Mouse (Mus musculus): ENCODE data around the gene Arhgap21. TPM values are rescaled to one million over a fixed set of nuclear protein-coding genes. Genes with fewer than 3 reads are reported as not detected.
"Not testable (repeated sequence)": the region's sequence is repeated elsewhere in the genome, so short reads cannot be mapped to it uniquely, and the experiment has no call there.

Gene Arhgap21
- polyA plus RNA-seq, 1 experiment from 2014 or later = 38.6 TPM

- WGBS = 82% methylated on average over 3 of the region's 3 CpGs
- H3K9ac ChIP-seq = no peak overlapping the region
- H3K4me2 ChIP-seq = no peak overlapping the region
- no peak overlapping the region for H3K27ac ChIP-seq
- H3K9me3 ChIP-seq (replicated peaks) = no peaks in the 10 kb centered on the region
- H3K4me1 ChIP-seq = peaks cover 28% of the 10 kb centered on the region
- H3K27me3 ChIP-seq = no peaks in the 10 kb centered on the region
- no peak for ATAC-seq
- no peaks in the 10 kb centered on the region for H3K36me3 ChIP-seq (ENCODE audit: poor library complexity, severe bottlenecking)
- H3K4me3 ChIP-seq = no peak overlapping the region
These were observed 19.5 kb downstream of the Arhgap21 start for GRCm38 (mm10) chr2:20949168-20949567.

- Histone ChIP-seq H3K9me3 (replicated peaks) (no peaks in the 10 kb centered on the region), H3K36me3 (ENCODE audit: poor library complexity, severe bottlenecking) (no peaks in the 10 kb centered on the region), H3K9ac (no peak overlapping the region), H3K4me2 (no peak overlapping the region), H3K4me3 (no peak overlapping the region), H3K4me1 (peaks cover 45% of the 10 kb centered on the region), H3K27ac (no peak overlapping the region), H3K27me3 (no peaks in the 10 kb centered on the region)
- WGBS = 89% methylated on average over 1 of the region's 1 CpGs
- ATAC-seq = no peak
These were observed 21.6 kb downstream of the Arhgap21 start for GRCm38 (mm10) chr2:20947036-20947435.

DNA sequence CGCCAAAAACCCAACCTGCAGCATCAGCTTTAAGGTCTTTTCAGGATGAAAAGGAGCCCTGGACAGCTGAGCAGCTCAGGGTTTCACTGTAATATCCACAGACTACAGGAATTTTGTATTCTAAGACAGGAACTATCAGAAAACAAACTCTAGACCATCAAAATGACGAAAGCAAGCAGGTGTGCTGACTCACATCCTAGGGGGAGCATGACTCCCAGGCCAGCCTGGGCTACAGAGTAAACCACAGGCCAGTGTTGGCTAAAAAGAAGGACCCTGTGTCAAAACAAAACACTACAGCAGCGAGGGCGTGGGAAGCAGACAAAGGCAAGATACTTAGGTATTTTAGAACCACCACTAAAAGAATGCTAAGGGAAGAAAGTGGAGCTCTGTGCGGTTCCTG, 23.1 kb downstream of the Arhgap21 start:
- 89% methylated on average over 5 of the region's 5 CpGs for whole genome bisulfite sequencing
- Histone ChIP-seq H3K9me3 (replicated peaks) (no peaks in the 10 kb centered on the region), H3K27me3 (no peaks in the 10 kb centered on the region), H3K4me3 (no peak overlapping the region), H3K4me2 (no peak overlapping the region), H3K36me3 (ENCODE audit: poor library complexity, severe bottlenecking) (no peaks in the 10 kb centered on the region), H3K4me1 (peaks cover 58% of the 10 kb centered on the region), H3K9ac (no peak overlapping the region), H3K27ac (peak overlapping the region; percentile 84; the same call in 1 of the 2 replicates)
- ATAC-seq = no peak

GRCm38 (mm10) chr2:20943730-20944454, 24.8 kb downstream of the Arhgap21 start:
- Histone ChIP-seq H3K27ac (peak overlapping the region; percentile 84), H3K36me3 (ENCODE audit: poor library complexity, severe bottlenecking) (no peaks in the 10 kb centered on the region), H3K4me1 (peaks cover 65% of the 10 kb centered on the region), H3K4me2 (peak overlapping the region; percentile 29), H3K9ac (peak overlapping the region; percentile 41), H3K27me3 (no peaks in the 10 kb centered on the region), H3K9me3 (replicated peaks) (no peaks in the 10 kb centered on the region), H3K4me3 (no peak overlapping the region)
- 10% methylated on average over 7 of the region's 7 CpGs for WGBS
- ATAC-seq = peak; percentile 88

DNA sequence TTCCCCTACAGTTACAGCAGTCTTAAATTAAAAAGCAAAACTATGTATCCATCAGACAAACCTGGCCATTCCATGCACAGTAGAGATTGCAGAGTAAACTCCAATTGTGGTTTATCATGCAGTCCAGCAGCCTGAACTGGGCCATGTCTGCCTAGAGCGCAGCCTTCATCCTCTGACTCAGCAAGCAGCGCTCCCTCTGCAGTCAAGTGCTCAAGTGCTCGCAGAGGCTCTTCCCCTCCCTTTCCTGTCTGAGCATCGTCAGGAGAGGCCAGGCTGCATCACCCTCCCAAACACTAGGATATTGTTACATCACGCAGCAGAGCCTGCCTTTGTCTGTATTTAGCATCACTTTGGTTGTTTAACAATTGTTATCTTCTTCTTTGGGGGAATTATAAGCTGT, 25.5 kb downstream of the Arhgap21 start:
- H3K9ac ChIP-seq = peak overlapping the region; percentile 21
- H3K9me3 ChIP-seq (replicated peaks) = no peaks in the 10 kb centered on the region
- ATAC-seq = peak; percentile 75
- no peaks in the 10 kb centered on the region for H3K27me3 ChIP-seq
- H3K4me2 ChIP-seq = peak overlapping the region; percentile 29; the same call in 1 of the 2 replicates
- 2% methylated on average over 5 of the region's 5 CpGs for WGBS
- H3K4me1 ChIP-seq = peaks cover 68% of the 10 kb centered on the region
- no peak overlapping the region for H3K4me3 ChIP-seq
- peak overlapping the region; percentile 84 for H3K27ac ChIP-seq
- no peaks in the 10 kb centered on the region for H3K36me3 ChIP-seq (ENCODE audit: poor library complexity, severe bottlenecking)

DNA sequence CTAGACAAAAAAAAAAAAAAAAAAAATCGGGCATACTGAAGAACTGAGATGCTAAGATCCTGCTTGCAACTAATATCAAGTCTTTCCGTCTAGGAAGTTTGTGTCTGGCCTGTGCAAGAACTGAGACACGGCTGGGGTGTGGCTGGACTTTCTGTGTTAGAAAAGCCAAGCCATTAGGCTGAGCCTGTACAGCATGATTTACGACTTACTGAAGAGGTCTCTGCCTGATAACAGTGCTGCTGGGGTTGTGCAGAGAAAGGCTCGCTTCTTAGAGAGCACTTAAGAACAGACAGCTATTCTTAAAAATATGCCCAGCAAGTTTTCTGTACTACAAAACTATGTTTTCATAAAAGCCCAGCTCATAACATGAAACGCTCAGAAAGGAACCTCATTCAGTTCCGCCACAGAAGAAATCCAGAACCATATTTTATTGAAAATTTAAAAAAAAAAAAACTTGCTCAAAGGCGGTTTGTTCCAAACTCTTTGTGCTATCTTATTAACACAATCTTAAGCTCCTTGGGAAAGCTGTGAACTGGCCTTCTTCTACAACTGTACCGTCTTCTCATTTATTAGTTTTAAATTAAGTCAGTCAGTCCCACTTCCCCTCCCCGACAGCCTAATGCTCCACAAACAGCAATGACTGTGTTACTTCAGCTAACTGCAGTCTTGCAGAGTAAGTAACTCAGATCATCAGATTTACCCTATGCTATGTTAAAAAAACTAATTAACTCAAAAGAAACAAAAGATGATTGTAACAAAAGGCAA, 26.1 kb downstream of the Arhgap21 start:
- WGBS = 49% methylated on average over 10 of the region's 10 CpGs
- Histone ChIP-seq H3K4me3 (no peak overlapping the region), H3K4me1 (peaks cover 72% of the 10 kb centered on the region)

DNA sequence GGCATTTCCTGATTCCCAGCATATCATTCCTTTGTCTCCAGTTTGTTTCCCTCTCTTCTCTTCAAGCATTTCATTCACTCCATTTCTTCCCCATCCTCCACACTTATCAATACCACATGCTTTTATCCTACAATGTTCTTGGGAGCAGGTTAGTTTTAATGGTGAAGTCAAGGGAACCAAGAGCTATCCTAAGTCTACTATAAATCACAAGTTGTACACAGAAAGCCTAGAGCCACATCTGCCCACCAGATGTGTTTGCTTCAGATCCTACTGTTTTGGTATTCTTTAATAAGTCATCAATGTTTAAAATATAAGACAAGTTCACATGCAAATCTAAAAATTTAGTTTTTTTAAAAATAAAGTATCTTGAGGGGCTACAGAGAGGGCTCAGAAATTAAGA, 27.6 kb downstream of the Arhgap21 start:
- no peak overlapping the region for H3K27ac ChIP-seq
- no peaks in the 10 kb centered on the region for H3K36me3 ChIP-seq (ENCODE audit: poor library complexity, severe bottlenecking)
- H3K27me3 ChIP-seq = no peaks in the 10 kb centered on the region
- peaks cover 71% of the 10 kb centered on the region for H3K4me1 ChIP-seq
- H3K4me3 ChIP-seq = no peak overlapping the region
- H3K9ac ChIP-seq = no peak overlapping the region
- H3K4me2 ChIP-seq = no peak overlapping the region
- no peaks in the 10 kb centered on the region for H3K9me3 ChIP-seq (replicated peaks)
- no peak for ATAC-seq

More for the DNA sequence above, 26.1 kb downstream of the Arhgap21 start:
- H3K27ac ChIP-seq = peak overlapping the region; percentile 84; the same call in 1 of the 2 replicates
- peak overlapping the region; percentile 24 for H3K4me2 ChIP-seq
- no peak for ATAC-seq
- H3K9ac ChIP-seq = no peak overlapping the region
- no peaks in the 10 kb centered on the region for H3K36me3 ChIP-seq (ENCODE audit: poor library complexity, severe bottlenecking)
- H3K27me3 ChIP-seq = no peaks in the 10 kb centered on the region
- H3K9me3 ChIP-seq (replicated peaks) = no peaks in the 10 kb centered on the region

- no peak overlapping the region for H3K9ac ChIP-seq
- 92% methylated on average over 3 of the region's 3 CpGs for WGBS
- H3K4me1 ChIP-seq = peaks cover 64% of the 10 kb centered on the region
- no peak overlapping the region for H3K4me3 ChIP-seq
- no peak overlapping the region for H3K4me2 ChIP-seq
- no peak for ATAC-seq
- no peaks in the 10 kb centered on the region for H3K9me3 ChIP-seq (replicated peaks)
- H3K27me3 ChIP-seq = no peaks in the 10 kb centered on the region
- H3K27ac ChIP-seq = no peak overlapping the region
- H3K36me3 ChIP-seq (ENCODE audit: poor library complexity, severe bottlenecking) = no peaks in the 10 kb centered on the region
These were observed 29.3 kb downstream of the Arhgap21 start for GRCm38 (mm10) chr2:20939367-20939766.

DNA sequence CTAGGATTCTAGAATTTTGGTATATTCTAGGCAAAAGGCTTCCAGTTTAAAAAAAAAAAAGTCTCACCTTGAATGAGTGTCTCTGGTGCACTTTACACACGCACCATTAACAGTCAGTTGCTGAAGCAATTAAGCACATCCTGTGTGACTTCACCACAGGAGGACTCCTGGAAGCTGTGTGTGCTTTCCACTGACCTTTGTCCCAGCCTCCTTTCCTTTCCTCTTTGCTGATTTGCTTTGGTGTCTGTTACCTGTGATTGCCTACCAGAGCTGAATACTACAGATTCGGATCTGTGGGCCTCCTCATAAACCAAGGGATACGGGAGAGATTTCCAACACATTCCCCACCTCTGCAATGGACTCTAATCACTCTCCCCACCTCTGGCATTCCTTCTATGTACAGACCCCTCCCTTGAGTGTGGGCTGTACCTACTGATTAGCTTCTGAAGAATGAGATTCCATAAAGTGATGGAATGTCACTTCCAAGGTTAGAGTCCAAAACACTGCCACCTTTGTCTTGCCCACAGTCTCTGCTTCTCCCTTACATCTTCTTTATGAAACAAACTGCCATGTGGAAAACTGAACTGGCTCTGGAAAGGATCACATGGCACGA, 32.0 kb downstream of the Arhgap21 start:
- no peaks in the 10 kb centered on the region for H3K36me3 ChIP-seq (ENCODE audit: poor library complexity, severe bottlenecking)
- H3K4me2 ChIP-seq = no peak overlapping the region
- WGBS = 72% methylated on average over 4 of the region's 4 CpGs
- no peaks in the 10 kb centered on the region for H3K9me3 ChIP-seq (replicated peaks)
- ATAC-seq = no peak
- no peak overlapping the region for H3K27ac ChIP-seq
- no peak overlapping the region for H3K4me3 ChIP-seq
- peaks cover 41% of the 10 kb centered on the region for H3K4me1 ChIP-seq
- no peak overlapping the region for H3K9ac ChIP-seq
- H3K27me3 ChIP-seq = no peaks in the 10 kb centered on the region

GRCm38 (mm10) chr2:20934406-20934805, 34.3 kb downstream of the Arhgap21 start:
- H3K4me3 ChIP-seq = no peak overlapping the region
- 70% methylated on average over 9 of the region's 9 CpGs for WGBS
- H3K9me3 ChIP-seq (replicated peaks) = no peaks in the 10 kb centered on the region
- H3K9ac ChIP-seq = no peak overlapping the region
- no peaks in the 10 kb centered on the region for H3K36me3 ChIP-seq (ENCODE audit: poor library complexity, severe bottlenecking)
- no peak overlapping the region for H3K27ac ChIP-seq
- peaks cover 25% of the 10 kb centered on the region for H3K4me1 ChIP-seq
- ATAC-seq = no peak
- H3K4me2 ChIP-seq = no peak overlapping the region
- H3K27me3 ChIP-seq = no peaks in the 10 kb centered on the region

DNA sequence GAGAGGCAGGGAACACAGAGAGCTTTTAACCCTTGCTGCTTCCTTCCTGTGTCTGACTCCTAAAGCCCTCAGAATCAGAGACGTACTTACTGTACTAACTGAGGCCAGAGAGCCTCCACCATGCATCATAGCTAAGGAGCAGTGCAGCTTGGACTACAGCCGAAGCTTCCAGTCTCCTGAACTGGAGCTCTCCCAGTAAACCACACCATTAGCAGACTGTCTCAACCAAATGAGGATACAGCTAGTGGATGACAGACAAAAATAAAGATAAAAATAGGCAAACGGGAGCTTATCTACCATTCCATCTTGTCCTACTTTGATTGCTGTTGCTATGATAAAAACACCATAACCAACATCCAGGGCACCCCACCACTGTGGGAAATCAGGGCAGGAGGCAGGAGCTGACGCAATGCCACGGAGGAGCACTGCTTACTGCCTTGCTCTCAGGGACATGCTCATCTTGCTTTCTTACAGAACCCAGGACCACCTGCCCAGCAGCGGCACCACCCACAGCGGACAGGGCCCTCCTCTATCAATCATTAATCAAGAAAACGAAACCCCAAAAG, 35.9 kb downstream of the Arhgap21 start:
- Histone ChIP-seq H3K36me3 (ENCODE audit: poor library complexity, severe bottlenecking) (no peaks in the 10 kb centered on the region), H3K9me3 (replicated peaks) (no peaks in the 10 kb centered on the region), H3K27me3 (no peaks in the 10 kb centered on the region), H3K4me3 (no peak overlapping the region), H3K4me1 (peaks cover 13% of the 10 kb centered on the region), H3K9ac (no peak overlapping the region), H3K4me2 (no peak overlapping the region), H3K27ac (no peak overlapping the region)
- 0 out of 2 replicates have a peak, but pooled peaks have one; percentile 28 for ATAC-seq
- 92% methylated on average over 8 of the region's 8 CpGs for WGBS

GRCm38 (mm10) chr2:20931761-20932160, 36.9 kb downstream of the Arhgap21 start:
- H3K4me3 ChIP-seq; H3K36me3 ChIP-seq (ENCODE audit: poor library complexity, severe bottlenecking); H3K27ac ChIP-seq; H3K4me2 ChIP-seq; H3K27me3 ChIP-seq; ATAC-seq; H3K9ac ChIP-seq; H3K9me3 ChIP-seq (replicated peaks): not testable (repeated sequence)
- 100% methylated on average over 3 of the region's 4 CpGs for WGBS
- H3K4me1 ChIP-seq = peaks cover 12% of the 10 kb centered on the region
